Mouse (Mus musculus): Measurements from ENCODE around the gene Tpk1.

Tpk1 gene

DNA sequence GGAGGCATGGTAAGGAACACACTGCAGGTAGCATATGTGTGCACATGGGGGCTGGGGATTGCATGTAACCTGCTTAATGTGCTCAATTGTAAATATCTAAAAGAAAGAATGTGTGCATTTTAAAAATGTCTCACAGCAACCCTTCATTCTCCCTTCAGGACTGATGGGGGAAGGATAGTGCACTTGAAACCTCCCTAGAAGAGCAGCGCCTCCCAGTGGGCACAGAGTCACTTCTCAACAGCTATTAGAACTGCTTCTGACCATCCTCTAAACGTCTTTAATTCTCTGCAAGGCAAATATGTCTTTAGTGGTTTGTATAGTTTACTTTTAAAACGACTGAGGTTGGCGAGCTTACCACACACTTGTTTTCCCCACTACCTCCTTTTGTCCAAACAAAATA is 241.1 kb downstream of the Tpk1 start:
- no peak for DNase-seq

DNA sequence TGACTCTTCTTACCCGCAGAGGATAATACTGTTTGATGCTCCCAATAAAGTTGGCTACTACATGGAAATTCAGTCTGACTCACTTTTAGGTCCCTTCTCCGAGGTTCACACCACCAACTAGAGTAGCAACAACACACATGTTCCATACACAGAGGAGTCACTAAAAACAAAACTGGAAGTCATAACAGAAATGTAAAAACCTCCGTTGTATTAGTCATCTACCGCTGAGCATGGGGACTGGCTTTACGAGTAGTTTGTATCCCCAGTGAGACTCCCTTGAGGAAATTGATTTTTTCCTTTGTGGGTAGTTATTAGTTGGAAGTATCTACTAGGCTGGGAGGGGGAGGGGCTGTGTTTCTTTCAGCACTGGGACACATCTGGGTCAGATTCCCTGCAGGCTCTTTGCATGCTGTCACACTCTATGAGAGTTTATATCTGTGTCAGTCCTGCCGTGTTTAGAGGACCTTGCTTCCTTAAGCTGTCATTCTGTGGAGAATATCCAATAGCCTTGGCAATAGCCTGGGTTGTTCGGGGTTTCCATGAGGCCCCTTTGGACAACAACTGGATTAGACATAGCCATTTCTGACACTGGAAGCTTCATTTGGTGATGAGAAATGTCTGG is 245.6 kb downstream of the Tpk1 start:
- no peak for DNase-seq

DNA sequence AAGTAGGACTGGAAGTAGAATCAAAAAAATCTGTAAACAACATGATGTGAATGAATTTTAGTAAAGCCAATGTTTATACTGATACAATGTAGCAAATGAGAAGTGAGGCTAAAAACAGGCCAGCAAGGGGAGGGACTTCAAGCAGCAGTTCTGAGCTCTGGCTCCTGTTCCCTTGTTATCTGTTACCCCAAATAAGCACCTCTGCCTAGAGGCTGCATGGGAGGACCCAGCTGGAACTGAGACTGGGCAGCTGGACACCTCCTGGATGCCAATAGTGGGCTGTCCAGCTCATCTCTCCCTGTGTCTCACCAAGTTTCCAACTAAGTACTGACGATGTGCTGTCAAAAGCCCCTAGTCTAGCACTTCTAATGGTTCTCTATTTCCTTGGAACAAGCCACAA is 257.1 kb downstream of the Tpk1 start:
- no peak for DNase-seq

DNA sequence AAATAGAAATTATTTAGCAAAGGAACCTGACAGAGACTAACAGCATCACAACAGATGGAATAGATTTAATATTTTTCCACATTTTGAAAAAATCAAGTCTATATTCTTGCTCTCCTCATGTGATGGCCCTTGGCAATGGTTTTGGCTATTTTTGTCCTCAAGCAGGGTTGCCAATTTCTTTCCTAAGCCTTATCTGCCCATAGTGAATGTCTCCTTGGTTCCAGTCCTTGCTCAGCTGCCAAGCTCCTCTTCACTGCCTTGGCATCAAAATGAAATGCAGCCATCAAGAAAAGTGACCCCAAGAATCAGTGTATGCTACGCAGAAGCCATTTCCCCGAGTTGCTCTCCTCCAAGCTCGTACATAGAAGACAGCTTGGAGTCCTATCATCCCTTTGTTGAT is 263.0 kb downstream of the Tpk1 start:
- peak; percentile 44 for DNase-seq

DNA sequence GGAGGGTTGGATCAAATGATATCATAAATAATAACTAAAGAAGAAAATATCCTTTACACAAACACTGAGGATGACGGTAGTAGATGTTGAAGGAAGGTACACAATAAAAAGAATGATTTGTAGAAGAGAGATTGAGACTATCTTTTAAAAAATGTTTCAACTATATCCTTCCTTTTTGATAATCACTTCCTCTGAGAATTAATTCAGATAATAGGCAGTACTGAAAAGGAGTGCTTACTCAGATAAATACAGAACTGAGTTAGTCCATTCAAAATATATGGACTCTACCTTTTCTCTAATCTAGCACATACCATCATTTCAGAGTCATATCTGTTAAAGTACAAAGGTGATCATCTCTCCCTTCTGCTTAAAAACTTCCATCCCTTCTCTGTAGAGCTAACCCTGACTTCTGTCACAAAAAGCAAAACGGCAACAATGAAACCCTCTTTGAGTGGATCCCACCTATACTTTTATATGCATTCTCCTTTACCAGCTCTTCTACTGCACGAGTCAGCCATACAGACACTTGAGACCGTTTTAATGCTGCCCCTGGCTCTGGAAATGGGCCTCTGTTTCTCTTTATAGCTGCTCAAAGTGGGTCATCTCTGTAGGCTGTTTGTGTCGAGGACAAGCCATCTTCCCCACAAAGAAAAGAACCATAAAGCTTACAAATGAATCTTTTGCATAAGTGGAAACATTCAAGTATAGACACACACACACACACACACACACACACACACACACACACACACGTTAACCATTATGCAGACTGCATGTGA is 263.7 kb downstream of the Tpk1 start:
- no peak for DNase-seq

DNA sequence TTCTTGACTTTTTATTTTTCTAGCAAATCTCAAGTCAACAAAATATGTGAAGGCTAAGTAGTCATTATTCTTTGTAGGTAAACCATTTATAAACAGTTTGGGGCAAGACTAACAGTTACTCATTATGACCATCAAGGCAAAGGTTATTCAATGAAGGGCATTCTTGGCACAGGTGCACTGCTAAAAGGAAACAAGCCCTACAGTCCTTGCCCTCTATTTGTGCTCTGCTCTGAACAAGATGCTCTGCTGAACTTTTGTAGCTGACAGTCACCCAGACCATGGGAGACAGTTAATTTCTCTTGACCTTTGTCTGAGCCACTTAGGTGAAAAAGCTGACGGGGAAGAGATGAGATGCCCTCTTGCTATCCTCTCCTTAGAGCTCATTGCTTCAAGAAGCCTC is 269.7 kb downstream of the Tpk1 start:
- DNase-seq, result no peak

DNA sequence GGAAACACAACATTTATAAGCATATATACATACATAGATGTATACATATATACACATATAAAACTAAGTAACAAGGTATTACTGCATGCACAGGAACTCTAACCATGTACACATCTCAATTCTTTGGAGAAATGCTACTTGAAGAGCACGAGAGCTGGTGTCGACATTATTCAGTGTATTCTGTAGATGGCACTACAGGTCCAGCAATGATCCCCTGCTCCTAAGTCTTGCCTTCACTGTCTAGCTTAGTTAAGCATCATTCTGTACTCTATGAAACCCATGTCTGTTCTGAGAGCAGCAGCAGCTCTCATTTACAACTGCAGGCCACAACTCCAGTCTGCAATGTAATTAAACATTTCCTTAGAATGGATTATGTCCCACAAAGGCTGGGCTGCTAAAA is 270.5 kb downstream of the Tpk1 start:
- peak; percentile 54 for DNase-seq

DNA sequence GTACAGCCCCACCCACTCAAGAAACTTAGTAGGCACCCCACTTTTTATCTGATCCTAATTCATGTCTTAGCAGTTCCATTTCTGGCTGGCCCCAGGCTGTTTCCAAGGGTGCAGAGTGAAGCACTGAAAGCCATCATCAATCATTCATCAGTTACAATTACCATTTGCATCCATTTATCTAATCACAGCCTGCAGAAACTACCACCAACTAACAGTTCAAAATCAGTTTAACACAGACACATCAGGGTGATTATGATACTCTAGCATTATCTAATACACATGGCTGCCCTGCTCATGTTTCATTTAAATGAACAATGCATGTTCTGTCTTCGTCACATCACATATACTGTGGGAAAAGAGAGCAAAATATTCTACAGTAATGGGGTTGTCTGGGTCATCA is 274.7 kb downstream of the Tpk1 start:
- DNase-seq, result no peak

DNA sequence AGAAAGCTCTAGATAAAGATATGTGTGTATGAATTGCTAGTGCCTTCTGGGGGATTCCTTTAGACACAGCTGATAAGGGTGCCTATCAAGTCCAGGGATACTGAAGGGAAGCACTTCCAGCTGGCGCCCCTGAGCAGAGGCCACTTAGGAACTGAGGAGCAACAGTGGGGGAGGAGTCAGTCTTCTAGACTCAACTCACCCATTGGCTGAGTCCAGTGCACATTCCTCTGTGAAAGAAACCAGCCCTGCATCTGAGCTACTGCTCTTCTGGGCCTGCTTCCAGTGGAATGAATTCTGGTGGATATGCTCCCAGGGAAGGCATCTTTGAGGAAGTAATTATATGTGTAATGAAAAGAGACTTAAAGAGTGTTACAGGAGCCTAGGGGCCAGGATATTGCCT is 278.8 kb downstream of the Tpk1 start:
- DNase-seq, result no peak

DNA sequence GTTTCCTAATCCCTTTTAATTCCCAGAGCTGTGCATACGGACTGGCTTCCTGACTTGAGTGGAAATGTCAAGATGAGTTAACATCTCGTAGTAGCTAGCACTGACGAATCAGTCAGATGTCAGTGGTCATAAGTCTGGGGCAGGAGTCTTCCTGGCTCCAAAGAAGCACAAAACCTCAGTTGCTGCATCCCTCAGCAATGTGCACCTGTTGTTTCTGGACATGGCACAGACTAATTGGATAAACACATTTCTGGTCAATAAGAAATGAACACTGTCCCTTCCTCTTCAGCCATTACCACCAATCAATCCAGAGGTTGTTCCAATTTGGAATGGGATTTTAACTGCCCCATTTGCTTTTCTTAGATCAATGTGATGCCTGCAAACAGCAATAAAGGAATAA is 281.2 kb downstream of the Tpk1 start:
- no peak for DNase-seq

DNA sequence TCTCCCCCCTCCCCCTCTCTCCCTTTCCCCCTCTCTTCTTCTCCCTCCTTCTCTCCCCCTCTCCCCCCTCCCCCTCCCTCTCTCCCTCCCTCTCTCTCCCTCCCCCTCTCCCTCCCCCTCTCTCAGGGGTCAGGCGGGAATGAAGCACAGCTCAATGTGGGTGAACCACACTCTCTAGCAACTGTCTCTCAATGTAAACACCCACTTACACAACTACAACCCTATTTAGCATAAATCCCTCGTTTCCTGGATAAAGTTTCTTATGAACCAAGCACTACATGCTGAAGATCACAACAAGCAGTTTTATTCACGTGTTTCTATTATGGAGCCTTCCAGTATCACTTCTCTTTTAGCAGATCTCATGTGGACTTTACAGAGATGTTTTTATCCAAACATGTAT is 281.8 kb downstream of the Tpk1 start:
- no peak for DNase-seq

DNA sequence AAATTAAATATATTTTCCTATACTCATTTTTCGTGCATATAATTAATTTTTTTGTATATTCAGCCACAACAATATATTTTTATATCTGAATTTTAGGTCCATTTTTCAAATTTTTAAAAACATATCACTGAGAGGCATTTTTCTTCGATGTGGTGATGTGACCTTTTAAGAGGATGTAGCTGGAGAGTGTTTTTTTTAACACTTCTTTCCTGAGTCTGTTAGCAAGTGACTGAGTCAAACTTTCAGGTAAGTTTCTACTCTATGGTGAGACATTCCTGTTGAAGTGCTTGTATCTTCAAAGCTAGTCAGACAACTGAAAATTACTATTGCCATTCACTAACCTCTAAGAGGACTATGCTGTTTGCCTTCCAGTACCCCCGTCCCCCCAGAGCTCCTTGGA is 283.3 kb downstream of the Tpk1 start:
- no peak for DNase-seq

DNA sequence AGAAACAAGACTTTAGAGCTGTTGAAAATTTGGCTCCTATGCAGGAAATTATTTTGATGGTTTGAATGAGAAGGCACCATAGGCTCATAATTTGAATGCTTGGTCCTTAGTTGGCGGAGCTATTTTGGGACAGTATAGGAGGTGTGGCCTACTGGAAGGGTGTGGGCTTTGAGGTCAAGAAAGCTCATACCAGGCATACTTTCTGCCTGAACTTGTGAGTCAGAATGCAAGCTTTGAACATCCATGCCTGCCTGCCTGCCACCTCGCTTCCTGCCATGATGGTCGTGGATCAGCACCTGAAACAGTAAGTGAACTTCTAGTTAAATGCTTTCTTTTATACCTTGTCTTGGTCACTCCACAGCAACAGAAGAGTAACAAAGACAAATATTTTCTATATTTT is 283.8 kb downstream of the Tpk1 start:
- DNase-seq, result no peak

DNA sequence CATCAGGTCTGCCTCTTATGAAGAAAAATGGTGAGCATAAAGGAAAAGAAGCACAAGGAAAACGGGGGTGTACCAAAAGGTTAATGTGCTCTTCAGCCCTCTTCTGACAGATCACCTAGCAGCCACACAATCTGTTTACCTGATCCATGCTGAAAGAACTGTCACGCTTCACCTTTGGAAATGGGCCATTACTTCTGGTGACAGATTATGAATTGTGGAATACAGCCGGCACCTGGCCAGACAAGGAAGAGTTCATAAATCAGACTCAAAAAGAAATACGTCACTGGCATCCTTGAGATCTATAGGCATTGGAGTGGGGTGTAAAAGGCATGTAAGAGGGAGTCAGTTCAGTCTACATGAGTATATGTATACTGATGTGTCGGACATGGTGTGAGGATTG is 292.9 kb downstream of the Tpk1 start:
- DNase-seq, result peak; percentile 35

DNA sequence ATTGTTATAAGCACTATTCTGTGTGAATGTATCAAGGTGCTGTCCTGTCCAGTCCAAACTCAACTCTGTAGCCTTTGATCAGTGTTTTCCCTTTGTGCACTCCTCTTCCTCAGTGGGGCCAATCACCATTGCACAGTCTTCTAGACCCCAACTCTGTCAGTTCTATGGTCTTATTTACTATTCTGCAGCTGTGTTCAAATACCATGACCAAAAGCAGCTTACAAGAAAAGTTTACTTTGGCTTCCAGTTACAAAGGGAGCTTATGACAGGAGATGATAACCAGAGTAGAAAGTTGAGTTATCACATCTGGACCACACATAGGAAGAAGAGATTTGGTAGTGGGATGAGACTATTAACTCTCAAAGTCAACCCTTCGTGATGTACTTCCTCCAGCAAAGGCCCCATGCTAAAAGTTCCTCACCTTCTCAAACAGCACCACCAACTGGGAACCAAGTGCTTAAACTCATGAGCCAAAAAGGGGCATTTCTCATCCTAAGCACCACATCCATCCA is 298.6 kb downstream of the Tpk1 start:
- DNase-seq, result no peak

DNA sequence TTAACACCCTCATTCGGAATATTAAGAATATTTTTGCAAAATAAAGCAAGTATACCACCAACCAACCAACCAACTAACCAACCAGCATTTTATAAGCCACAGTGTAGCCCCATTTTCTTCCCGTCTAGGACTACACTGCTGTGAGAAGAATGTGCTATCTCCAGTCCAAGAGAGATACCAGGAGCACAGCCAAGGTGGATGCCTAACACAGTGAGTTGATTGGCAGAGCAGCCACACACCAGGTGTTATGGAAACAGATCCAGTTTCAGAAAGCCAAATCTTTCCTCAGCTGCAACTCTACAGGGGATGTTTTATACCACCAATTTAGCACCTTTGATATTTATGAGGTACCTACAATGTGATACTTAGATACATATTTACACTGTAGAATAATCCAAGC is 299.1 kb downstream of the Tpk1 start:
- DNase-seq, result peak; percentile 56

DNA sequence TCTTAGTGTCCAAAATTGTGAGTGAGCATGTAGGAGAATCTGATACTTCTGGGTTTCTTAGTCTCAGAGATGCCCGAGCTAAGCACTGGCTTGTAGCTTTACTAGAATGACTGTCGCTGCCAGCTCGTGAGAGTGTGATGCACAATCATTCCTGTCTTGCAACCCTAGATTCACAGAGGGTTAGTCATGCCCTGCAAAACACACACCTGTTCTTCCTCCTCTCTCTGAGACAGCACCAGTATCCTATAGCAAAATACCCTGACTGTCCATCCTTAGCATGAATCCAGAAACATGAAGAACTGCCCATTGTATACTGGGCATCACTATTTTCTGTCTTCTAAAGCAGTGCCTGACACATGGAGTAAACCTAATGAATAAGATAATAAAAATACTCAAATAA is 302.2 kb downstream of the Tpk1 start:
- DNase-seq, result no peak

DNA sequence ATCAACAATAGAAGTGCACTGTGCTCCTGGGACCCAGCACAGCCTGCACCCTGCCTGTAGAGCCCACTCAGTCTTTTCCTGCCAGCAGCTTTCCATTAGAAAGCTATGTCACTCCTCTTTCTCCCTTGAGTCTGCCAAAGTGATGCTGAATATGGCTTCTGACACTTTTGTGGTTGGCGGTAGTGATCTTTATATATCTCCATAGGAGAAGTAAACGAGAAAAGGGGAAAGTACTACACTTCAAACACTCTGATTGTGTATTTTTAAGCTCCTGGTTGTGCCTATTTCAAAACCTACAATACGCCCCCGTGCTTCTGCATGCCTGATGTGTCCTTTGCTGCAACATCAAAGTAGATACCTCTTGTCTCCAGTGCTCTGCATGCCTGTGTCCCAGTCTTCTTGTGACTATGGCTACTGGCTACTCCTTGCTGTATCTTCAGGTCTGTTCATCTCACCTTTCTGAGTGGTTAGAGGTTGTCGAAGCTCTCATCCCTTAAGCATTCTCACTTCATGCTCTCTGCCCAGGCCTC is 302.7 kb downstream of the Tpk1 start:
- no peak for DNase-seq

DNA sequence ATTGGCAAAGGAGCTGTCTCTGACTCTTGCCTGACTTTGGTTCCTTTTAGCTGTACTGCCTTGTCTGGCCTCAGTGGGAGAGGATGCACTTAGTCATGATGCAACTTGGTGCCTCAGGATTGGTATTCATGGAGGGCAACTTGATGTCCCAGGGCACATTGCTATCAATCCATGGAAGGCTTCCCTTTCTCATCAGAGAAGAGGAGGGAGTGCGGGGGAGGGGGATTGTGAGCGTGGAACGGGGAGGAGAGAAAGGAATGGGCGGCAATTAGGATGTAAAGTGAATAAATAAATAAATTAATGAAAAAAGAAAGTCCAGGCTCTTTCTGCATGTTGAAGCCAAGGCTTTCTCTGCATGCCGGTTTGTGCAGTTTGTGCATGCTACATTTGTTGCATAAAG is 304.8 kb downstream of the Tpk1 start:
- DNase-seq, result no peak

DNA sequence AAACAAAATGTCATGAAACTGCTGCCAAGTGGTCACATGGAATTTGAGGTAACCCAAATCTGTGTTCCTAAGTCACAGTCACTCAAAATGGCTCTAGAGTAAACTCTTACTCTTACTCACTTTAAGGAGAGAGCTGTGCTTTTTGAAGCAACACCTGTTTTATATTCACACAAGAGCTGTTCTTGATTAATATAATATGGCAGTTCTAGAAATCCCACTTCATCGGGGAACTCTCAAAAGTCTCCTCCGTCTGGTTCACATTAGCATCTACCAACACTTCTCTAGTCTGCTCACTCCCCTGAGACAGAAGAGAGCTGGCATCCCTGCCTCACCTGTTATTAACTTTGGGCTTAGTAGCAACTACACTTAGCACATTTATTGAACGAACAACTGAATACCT is 305.9 kb downstream of the Tpk1 start:
- no peak for DNase-seq

DNA sequence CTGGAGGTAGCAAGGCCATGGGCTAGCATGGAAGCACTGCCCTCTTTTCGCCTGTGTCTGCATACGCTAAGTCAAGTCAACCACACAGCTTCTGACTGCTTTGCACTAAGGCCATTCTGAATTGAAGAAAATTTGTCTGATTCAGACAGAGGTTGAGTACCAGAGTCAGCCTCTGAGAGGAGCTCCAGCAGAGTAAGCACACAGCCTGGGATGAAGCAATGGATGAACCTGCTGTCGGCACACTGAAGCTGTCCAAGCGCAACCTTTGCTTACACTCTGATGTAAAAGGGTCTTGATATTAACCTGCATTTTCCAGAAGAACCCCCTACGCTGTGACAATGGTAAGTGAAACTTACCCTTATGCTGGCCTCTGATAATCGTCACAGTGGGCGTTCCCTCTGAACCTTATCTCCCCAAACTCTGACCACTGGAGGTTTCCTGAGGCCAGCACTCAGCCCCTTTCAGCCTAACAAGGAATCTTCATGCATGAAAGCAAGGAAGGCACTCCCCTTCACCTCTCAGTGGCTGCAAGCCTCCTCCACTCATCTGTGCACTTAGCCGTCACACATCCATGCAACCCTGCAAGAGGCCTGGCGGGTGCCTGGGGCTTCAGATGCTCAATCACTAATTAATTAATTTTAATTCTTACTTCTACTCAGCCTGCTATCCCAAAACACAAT is 311.4 kb downstream of the Tpk1 start:
- DNase-seq, result no peak

DNA sequence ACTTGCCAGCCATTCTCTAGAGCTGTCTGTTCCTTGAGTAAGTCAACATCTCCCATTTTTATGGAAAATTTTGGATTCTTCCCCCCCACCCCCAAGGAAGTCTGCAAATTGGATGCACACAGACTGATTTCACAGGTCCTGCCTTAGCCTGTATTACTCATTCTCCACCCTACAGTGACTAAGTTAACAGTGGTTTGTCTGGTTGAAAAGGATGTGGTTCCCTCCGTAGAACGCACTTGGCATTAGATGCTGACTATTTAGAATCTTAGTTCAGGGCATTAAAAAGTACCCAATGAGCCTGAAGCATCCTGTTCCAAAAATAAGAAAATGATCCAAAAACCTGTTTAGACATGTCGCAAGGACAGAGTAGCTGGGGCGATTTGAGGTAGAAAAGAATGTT is 312.6 kb downstream of the Tpk1 start:
- no peak for DNase-seq

DNA sequence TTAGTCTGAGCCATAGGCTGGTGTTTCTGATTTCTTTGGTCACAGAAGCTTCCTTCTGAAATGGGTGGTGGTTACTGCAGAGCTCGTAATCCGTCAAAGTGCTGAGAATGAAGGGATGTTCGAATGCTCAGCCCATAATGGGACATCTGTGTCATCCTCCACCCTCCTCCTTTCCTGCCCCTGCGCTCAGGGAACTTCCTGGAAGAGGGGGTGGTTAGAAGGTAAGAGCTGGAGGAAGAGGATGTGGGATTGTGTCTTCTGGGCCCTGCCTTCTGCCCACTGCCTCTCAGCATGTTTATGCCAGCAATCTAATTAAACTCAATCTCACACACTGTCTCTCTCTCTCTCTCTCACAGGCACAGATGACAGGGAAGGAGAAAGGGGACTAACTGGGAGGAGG is 317.0 kb downstream of the Tpk1 start:
- no peak for DNase-seq

DNA sequence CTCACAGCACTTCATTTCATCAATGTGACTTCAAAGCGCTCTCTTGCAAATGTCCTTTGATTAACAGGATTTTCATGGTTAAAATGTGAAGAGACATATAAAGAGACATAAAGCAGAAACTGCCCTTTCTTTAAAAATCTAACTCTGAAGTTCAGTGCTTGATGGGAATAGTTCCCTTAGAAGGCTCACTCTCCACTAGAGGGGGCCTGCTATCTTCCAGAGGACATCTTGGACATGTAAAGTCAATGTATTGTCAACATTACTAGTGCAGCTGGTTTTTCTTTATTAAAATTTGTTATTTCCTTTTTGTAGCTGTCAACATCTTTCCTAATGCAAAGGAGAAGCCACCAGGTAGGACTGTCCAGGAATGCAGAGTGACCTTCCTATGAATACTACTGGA is 318.4 kb downstream of the Tpk1 start:
- DNase-seq, result no peak
